Mouse (Mus musculus): Measurements from ENCODE around the gene Fcgrt.
"Not testable (repeated sequence)": the region's sequence is repeated elsewhere in the genome, so short reads cannot be mapped to it uniquely, and the experiment has no call there.

DNA sequence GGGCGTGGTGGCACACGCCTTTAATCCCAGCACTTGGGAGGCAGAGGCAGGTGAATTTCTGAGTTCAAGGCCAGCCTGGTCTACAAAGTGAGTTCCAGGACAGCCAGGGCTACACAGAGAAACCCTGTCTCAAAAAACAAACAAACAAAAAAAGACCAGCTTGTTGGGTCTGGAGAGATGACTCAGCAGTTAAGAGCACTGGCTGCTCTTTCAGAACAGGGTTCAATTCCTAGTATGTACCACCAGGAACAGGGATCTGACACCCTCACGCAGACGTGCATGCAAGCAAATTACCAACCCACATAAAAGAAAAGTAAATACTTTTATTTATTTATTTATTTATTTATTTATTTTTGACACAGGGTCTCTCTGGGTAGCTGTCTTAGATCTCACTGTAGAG is 6.4 kb upstream of the Fcgrt start:
- not testable (repeated sequence) for TF ChIP-seq POLR2A (IDR thresholded peaks at IDR 0.05; ENCODE audit: control insufficient read depth, extremely low read depth, insufficient read depth, low read length, poor library complexity); CTCF (IDR thresholded peaks at IDR 0.05; ENCODE audit: borderline replicate concordance, control insufficient read depth, extremely low read depth, insufficient read depth, low read length, poor library complexity)

Measured in thymus, adult 2 months (tissue).